Mouse (Mus musculus) lung, adult 18-20 months (tissue): Measurements from ENCODE around the gene Pds5a.
"Not testable (repeated sequence)": the region's sequence is repeated elsewhere in the genome, so short reads cannot be mapped to it uniquely, and the experiment has no call there.

Experiments used
- DNase-seq, 2 experiments: peaks; one replicate each; pipeline ENCODE4 v3.0.0; 2022; ENCODE audit warnings: mixed read lengths in 2 of 2

Pds5a gene

DNA sequence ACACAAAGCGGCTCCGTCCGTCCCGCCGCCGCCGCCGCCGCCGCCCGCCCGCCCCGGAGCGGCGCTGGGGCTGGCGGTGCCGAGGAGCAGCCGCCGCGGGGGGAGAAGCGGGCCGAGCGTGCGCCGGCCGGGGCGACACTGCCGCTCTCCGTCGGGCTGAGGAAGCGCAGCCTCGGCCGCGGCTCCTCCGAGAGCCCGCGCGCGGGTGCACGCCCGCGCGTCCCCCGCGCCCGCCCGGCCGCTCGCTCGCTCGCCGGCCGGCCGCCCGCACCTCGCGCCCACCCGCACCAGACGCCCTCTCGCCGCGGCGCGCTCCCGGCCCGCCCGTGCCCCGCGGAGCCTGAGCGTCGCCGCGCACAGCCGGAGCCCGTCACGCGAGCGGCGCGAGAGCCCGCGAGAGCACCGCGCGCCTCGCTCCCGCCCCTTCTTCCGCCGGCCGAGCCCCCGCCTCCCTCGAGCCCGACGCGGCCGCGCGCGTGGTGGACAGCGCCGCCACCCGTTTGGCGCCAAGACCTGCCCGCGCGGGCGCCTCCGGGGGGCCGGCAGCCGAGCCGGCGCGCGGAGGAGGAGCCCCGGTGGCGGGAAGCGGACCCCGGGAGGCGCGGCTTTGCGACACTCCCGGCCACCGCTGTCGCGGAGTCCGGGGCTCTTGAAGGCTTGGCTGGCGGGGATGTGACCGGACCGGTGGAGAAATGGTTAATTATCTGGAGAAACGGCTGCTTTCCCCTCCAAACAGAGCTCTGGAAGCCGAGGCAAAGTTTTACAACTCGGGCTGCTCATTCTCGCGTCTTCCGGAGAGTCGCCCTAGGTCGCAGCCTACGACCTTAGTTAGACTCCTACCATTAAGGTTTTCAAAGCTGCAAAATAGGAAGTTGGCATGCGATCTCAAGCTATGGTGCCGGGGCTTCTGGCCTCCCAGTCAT is at the start of gene Pds5a:
Gene Pds5a, minus strand, starts transcription at position 438 of the 923 bp plus-strand sequence.
- DNase-seq, result peak; percentile 82 to 86

DNA sequence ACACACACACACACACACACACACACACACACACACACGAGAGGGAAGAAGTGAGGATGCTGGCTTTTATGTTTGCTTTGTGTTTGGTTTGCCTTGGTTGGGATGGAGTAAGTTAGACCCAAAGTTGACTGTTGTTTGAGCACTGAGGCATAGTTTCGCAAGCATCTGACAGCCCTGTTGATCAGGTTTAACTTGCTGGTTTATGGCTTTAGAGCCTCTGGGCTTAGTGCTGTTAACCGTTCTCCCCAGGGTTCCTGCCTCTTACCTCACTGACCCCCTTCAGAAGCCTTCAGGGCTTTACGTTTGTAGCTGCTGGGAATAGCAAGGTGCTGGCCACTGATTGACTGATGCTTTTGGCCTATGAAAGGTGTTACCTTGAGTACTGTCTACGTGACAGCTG is 48.8 kb upstream of the Pds5a start:
- DNase-seq, result peak in 1 of 2 experiments; percentile 52

DNA sequence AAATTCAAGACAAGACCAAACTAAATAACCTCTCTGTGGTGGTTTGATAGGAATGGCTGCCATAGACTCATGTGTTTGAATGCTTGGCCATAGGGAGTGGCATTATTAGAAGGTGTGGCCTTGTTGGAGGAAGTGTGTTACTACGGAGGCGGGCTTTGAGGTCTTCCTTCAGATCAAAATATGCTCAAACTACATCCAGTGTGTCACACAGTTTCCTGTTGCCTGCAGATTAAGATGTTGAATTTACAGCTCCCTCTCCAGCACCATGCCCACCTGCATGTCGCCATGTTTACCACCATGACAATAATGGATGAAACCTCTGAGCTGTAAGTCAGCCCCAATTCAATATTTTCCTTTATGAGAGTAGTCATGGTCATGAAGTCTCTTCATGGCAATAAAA is 41.3 kb upstream of the Pds5a start:
- no peak for DNase-seq

DNA sequence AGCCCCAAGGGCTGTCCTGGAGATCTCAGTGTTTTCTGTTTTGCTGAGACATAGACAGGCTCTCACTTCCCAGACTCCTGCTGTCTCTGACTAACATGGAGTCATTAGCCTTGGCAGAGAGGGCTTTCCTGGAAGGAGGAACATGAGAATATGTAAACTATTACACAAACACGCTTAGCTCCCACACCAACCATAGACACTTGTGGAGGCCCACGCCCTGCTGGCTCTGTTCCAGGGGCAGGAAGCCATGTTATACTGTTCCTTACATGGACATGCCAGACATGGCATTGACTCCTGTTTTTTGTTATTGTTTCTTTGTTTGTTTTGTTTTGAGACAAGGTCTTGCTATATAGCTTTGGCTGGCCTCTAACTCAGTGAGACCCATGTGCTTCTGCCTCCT is 37.5 kb upstream of the Pds5a start:
- peak; percentile 42 to 71 for DNase-seq

DNA sequence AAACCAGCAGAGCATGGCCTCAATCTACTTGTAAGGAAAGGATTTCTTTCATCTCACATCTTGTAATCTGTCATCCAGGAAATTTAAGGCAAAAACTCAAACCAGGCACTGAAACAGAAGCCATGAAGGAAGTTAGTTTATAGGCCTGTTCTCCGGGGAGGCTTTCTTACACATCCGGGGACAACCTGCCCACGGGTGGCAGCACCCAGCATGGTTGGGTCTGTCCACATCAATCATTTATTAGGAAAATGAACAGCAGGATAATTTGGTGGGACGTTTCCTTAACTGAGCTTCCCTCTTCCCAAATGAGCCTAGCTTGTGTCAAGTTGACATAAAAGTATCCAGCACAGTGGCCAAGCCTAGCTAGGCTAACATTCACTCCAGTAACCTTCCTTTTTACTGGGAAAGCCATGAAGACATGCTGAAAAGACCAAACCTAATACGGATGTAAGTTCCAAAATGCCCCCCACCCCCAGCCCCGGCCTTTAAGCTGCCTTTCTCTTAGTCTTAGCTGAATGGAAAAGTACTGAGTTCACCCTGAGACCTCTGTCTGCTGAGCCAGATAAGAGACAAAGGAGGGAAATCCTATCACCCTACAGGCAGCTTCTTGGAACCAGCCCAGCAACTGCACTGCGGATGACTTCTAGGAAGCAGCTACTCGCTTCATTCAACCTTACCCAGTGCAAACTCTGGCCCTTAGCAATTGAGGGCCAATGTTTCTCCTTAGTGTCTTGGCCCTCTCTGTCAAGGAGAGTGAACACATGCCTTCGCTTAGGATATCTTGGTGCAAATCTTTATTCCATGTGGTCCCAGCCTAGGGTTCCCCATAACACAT is 33.3 kb upstream of the Pds5a start:
- DNase-seq, result peak; percentile 53 to 67

DNA sequence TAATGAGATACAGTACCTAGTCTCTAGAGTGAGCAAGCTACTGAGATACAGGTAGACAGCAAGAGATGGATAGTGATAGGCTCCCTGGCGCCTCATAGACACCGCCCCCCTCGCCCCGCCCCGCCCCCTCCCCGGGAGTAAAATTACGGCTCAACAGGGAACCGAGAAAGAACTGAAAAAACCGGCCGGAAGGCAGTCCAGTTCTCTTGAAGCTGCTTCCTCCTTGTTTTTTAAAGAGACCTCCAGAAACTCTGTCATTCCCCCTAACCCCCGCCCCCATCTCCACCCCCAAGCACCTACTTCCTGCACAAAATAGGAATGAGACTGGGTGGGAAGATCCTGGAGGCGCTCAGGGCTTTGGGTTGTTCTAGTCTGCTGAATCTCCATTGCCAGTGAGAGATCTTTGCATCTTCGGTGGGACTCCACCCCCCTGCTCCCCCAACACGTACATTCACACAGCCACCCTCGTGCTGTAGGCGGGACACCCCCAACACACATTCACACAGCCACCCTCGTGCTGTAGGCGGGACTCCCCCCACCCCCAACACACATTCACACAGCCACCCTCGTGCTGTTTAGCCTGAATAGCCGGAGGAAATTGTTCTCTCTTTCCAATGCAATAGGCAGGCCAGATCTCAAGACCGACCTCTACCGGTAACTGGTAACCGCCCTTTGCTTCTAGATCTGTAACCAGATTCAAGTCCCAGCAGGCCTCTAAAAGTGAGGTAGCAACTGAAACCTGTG is 26.4 kb upstream of the Pds5a start:
- peak; percentile 74 to 78 for DNase-seq

DNA sequence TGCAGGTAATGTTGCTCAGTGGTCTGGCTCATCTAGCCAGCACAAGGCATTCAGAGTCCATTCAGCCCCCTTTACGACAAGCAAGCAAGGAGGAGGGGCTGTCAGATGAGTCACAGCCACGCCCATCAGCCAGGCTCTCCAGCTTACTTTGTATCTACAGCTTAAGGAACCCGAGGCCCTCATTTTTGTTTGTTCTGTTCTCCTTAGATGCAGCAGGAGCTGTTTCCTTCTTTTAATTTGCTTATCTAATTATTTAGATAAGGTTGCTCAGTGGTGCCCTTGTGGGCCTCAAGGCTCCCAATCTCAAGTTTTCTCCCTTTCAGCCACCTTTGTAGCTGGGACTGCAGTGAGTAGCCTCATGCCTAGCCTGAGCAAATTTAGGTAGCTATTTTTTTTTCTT is 20.3 kb upstream of the Pds5a start:
- DNase-seq, result peak in 1 of 2 experiments; percentile 26

DNA sequence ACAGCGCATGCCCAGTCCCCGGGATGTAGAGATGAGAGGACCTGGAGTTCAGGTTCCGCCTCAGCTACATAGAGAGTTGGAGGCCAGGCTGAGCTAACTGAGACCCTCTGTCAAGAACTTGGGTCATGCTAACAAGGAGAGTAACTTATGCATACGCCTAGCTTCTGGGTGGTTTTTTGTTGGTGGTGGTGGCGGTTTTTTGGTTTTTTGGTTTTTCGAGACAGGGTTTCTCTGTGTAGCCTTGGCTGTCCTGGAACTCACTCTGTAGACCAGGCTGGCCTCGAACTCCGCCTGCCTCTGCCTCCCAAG is 19.8 kb upstream of the Pds5a start:
- DNase-seq, result not testable (repeated sequence)

DNA sequence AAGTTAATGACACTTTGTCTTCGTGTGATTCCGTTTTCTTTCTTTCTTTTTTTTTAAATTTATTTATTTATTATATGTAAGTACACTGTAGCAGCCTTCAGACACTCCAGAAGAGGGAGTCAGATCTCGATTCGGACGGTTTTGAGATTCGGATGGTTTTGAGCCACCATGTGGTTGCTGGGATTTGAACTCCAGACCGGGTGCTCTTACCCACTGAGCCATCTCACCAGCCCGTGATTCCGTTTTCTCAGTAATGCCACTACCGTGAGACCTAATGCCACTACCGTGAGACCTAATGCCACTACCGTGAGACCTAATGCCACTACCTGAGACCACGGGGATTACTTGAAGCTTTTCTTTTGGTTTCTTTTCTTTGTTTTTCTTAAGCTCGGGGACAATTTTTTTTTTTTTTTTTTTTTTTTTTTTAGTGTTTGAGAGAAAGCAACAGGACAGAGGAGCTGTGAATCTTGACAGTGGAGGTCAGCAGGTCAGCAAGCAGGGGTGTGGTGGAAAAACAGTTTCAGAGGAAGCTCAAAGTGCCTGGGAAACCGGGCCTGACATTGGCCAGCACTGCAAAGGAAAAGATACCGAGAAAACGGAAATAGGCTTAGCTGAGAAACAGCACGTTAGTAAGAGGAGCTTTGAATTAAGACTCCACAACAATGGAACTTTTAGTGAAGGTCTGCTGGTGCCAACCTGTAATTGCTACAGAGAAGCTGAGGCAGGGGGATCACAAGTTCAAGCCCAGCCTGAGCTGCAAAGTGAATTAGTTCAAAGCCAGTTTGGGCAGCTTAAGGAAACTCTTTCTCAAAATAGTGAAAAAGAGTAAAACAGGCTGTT is 19.2 kb upstream of the Pds5a start:
- DNase-seq, result no peak

DNA sequence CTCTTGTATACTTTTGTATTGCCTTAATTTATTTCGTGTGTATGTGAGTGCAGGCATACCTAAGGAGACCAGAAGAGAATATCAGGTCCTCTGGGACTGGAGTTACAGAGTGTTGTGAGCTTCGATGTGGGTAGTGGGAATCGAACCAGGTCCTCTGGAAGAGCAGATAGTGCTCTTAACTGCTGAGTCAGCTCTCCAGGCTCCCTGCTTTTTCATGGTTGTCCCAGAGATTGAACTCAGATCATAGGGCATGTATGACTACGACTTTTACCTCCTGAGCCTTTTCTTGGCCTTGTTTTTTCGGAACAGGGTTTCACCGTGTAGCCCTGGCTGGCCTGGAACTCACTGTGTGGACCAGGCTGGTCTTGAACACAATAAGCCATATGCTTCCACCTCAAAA is 17.0 kb upstream of the Pds5a start:
- no peak for DNase-seq

DNA sequence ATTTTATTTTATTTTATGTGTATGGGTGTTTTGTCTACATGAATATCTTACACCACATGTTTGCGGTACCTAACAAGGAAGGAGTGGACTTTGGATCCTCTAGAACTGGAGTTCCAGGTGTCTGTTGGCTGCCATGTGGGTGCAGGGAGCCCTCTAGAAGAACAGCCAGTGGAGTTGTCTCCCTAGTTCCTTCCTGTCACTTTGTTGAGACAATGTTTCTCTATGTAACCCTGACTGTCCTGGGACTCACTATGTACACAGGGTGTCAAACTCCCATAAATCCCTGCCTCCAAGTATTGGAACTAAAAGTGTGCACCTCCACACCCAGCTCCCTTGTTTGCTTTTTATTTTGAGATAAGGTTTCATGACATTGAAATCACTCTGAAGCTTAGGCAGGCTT is 13.4 kb upstream of the Pds5a start:
- no peak for DNase-seq

DNA sequence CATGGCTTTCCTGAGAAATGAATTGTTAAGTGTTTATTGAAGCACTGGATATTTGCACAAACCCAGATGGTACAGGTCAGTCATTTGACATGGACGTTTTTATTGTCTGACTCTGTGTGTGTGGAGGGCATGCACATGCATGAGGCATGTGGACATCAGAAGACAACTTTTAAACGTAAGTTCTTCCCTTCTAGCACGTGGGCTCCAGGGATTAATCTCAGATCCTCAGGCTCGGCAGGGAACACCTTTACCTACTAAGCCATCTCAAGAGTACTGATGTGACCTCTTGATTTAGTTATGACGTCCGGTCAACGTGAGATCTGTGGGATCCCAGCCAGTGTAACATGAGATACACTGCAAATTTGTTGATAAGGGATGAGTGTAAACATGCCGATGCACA is 12.2 kb upstream of the Pds5a start:
- no peak for DNase-seq

DNA sequence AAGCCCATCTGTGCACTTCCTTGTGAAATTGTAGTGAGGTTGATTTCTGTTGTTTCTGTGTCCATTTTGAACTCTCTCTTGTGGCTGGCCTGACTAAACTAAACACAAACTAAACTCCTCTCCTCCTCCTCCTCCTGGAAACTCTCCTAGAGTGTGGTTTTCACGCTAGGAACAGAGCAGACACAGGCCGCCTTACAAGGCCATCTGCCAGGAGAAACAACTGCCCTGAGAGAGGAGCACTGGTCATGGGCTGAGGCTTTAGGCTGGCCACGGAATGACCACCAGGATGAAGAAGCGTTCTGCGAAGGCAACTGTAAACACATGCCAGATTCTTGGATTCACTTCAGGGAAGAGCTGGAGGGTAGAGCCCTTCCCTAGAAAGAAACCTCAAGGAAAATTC is 8.9 kb upstream of the Pds5a start:
- DNase-seq, result no peak

DNA sequence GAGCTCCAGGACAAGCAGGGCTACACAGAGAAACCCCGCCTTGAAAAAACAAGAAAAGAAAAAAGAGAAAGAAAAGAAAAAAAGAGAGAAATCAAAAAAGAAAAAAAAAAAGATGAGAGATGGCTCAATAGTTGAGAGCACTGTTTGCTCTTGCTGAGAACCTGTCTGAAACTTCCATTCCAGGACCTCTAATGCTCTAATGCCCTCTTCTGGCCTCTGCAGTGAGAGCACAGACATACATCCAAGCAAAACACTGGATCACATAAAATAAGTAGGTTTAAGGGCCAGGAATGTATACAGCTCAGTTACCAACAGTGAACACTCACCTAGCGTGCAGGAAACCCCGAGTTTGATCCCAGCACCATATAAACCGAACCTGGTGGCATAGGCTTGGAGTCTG is 8.1 kb upstream of the Pds5a start:
- no peak for DNase-seq

DNA sequence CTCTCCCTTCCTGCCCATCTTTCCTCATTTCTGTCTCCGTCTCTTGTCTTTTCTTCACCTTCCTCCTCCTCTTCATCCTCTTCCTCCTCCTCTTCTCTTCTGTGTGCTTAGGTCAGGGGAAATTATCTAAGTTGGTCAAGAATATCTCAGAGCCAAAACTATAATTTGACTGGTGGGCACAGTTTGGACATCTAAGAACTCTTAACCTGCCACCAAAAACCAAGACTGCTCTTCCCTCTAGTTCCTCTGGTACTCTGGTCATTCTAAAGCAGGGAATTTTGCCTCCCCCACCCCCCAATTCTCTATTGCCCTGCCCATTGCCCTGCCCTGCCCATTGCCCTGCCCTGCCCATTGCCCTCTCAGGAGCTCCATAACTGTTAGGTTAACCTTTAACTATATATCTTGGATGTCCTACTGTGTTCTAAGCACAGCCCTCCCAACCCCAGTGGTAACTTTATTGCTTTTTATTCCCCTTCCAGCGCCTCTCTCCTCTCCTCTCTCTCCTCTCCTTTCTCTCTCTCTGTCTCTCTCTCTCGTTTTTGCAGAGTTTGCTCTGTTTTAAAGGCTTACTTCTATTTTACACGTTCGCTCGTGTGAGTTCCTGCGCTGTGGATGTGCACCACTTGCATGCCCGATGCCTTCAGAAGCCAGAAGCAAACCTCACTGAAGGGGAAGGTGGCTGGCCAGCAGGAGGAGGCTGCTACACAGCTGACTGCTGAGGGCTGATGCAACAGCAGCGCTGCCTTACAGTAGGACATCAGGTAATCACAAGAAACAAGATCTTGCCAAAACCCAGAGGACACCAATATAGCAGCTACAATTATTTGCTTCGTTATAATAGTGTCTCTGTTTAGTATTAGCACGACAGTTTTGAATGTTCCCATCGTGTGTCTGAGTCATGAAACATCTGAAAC is 6.9 kb upstream of the Pds5a start:
- DNase-seq, result no peak

DNA sequence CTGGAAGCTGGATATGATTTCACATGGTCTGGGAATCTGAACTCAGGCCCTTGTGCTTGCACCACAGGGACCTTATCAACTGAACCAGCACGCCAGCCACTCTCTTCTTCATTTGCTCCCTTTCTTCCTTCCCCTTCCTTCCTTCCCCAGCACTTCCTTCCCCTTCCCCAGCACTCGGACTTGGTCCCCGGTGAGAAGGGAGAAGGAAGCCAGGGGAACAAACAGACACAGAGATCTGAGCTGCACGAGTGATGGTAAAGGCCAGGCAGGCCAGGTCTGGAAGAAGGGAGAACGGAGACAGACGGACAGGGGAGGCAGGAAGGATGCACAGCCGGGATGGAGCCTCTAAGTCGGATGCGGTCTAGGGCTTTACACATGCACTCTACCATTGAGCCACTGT is 5.2 kb upstream of the Pds5a start:
- no peak for DNase-seq

DNA sequence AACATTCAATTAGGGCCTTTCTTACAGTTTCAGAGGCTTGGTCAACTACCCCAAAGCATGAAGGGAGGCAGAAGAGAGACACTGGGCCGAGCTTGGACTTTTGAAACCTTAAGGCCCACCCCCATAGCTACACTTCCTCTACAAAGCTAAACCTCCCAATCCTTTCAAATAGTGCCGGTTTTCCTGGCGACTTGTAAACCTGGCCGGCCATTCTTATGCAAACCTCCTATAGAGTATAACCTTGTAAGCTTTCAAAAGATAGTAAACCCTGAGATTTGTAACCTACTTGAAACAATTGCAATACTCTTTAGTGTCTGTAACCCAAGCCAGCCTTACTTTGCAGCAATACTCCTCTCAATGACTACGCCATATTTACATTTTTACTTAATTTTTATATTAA is 2.0 kb upstream of the Pds5a start:
- DNase-seq, result no peak

DNA sequence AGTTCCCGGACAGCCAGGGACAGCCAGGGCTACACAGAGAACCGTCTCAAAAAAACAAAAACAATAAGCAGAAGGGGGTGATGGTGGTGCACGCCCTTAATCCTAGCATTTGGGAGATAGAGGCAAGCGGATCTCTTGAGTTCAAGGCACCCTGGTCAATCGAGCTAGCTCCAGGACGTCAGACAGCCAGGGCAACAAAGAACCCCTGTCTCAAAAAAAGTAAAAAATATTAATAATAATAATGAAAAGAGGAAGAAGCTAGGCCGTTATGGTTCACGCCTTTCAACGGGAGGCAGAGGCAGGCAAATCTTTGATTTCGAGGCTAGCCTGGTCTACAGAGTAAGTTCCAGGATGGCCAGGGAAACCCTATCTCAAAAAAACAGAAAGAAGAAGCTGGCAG is 1.1 kb upstream of the Pds5a start:
- DNase-seq, result no peak

DNA sequence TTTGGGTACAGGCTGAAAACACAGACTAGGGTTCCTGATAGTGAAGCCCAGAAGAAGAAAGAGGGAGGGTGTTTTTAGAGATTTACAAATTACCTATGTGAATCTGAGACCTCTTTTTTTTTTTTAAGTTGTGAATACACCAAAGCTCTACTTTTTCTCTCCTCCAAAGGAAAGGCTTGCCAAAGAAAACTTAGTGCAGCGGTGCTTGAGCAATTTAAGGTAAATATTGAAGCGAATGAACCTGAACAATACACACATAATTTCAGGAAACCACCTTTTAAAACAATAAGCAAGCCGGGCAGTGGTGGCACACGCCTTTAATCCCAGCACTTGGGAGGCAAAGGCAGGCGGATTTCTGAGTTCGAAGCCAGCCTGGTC is 675 bp upstream of the Pds5a start:
- DNase-seq, result peak; percentile 19 to 24

DNA sequence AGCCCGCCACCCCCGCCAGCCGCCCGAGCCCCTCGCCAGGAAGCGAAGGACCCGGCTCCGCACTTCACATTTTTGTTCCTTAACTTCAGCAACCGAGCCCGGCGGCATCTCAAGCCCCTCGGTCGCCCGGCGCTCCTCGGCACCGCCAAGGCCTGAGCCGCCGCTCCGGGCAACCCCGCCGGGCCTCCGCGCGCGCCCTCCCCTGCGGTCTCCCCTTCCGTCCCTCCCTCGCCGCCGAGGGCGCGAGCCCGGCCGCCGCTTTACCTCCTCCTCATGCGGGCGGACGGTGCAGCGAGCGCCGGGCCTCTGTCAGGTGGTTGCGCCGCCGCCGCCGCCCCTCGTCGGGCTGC is 612 bp downstream of the Pds5a start:
- DNase-seq, result peak in 1 of 2 experiments; percentile 50

DNA sequence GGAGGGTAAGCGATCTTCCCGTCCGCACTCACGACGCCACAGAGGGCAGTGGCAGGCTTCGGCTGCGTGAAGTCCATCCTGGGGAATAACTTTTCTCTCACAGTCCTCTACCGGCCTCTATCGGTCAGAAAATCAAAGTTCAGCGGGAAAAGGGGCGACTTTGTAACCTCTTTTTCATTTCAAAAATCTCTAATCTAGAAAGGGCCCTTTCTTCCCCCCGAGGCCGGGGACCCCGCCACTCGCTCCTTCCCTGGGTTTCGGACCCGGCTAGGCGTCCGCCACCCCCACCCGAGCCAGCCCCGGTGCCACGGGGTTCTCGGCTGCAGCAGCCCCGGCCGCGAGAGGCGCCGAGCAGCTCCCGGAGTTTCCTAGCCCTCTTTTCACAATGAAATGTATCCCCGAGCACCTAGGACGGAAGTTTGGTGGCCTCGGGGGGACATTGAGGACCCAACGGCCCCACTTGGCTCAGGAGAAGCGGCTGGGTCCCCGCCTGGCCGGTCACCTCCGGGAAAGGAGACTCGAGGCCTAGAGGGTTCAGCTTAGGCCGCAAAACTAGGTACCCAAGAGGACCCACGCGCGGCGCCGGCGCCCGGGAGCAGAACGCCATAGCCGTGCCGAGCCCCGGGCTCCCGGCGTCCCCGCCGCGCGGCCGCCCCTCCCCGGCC is 1.1 kb downstream of the Pds5a start:
- peak; percentile 70 to 83 for DNase-seq
